Mouse (Mus musculus) intestine, embryonic 15.5 days (tissue): ENCODE data around the gene Pknox2. TPM values are rescaled to one million over a fixed set of nuclear protein-coding genes. Genes with fewer than 3 reads are reported as not detected.
A peak's percentile ranks its signal among the peaks of the same experiment; 100 is the strongest.

Experiments
- ATAC-seq: fragments of 200-750 bp; cut with Nextera tagmentation; 2 replicates; pipeline ENCODE4 v1.8.0; 2017; ENCODE audit warnings: moderate TSS enrichment, moderate library complexity
- H3K27ac ChIP-seq: fragments of 300-500 bp; sonication (generic); 2 replicates; pipeline ENCODE4 v1.5.1; 2015; ENCODE audit warnings: mild to moderate bottlenecking, inconsistent platforms
- H3K27me3 ChIP-seq: fragments of 300-500 bp; sonication (generic); replicated peaks from 2 replicates; pipeline ENCODE4 v1.6.1; 2015; ENCODE audit warnings: inconsistent platforms
- H3K36me3 ChIP-seq: fragments of 300-500 bp; sonication (generic); 2 replicates; pipeline ENCODE4 v1.6.1; 2015; ENCODE audit warnings: inconsistent platforms
- H3K4me1 ChIP-seq: fragments of 300-500 bp; sonication (generic); replicated peaks from 2 replicates; pipeline ENCODE4 v1.6.1; 2015; ENCODE audit warnings: inconsistent platforms
- H3K4me2 ChIP-seq: fragments of 300-500 bp; sonication (generic); replicated peaks from 2 replicates; pipeline ENCODE4 v1.6.1; 2015; ENCODE audit warnings: mild to moderate bottlenecking, inconsistent platforms
- H3K4me3 ChIP-seq: fragments of 300-500 bp; sonication (generic); replicated peaks from 2 replicates; pipeline ENCODE4 v1.5.1; 2015; ENCODE audit warnings: inconsistent platforms
- H3K9ac ChIP-seq: fragments of 300-500 bp; sonication (generic); 2 replicates; pipeline ENCODE4 v1.6.1; 2015; ENCODE audit warnings: inconsistent platforms
- H3K9me3 ChIP-seq: fragments of 300-500 bp; sonication (generic); 2 replicates; pipeline ENCODE4 v1.6.1; 2016; ENCODE audit warnings: inconsistent platforms
- WGBS: fragments of 180-500 bp; shearing (Covaris S2); methylation state at CpG from one replicate; pipeline ENCODE4 v1.1.7; 2015; 5-methylcytosine and 5-hydroxymethylcytosine counted together
- polyA plus RNA-seq: library from polyadenylated mRNA; unstranded; fragments of >200 nt; fragmentation: Nextera tagmentation; extraction: Ambion mirVana; gene quantifications from 2 replicates; pipeline ENCODE4 v1.2.1, GENCODE M21; 2015

Gene Pknox2
- polyA plus RNA-seq, 1 experiment from 2014 or later: 8.2 TPM

- H3K4me1 ChIP-seq: no peaks in the 10 kb centered on the region
- no peak for ATAC-seq
- H3K4me2 ChIP-seq: no peak overlapping the region
- no peak overlapping the region for H3K27ac ChIP-seq
- H3K4me3 ChIP-seq: no peak overlapping the region
- no peaks in the 10 kb centered on the region for H3K9me3 ChIP-seq
- H3K27me3 ChIP-seq: no peaks in the 10 kb centered on the region
- no peak overlapping the region for H3K9ac ChIP-seq
- WGBS: 90% methylated on average over 4 of the region's 4 CpGs
- no peaks in the 10 kb centered on the region for H3K36me3 ChIP-seq
These were observed 246.7 kb downstream of the Pknox2 start for GRCm38 (mm10) chr9:36900464-36900863.

DNA sequence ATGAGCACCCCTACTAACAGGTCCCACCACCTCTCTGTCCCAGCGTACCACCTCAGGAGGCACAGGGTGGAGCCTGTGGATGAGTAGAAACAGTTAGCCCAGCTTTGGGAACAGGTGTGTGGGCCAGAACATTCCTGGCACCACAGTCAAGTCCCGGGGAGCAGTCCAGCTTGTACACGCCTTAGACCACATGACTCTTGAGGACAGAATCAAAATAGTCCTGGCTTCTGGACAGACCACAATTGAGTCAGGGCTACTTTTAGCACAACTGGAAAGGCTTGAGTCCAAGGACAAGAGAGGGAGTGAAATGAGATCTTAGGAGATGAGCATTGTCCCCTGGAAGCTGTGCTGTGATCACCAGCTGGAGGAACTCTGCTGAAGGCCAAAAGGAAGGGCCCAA lies 248.6 kb downstream of the Pknox2 start:
- Histone ChIP-seq H3K27ac (no peak overlapping the region), H3K4me1 (no peaks in the 10 kb centered on the region), H3K9ac (no peak overlapping the region), H3K4me3 (no peak overlapping the region), H3K36me3 (no peaks in the 10 kb centered on the region), H3K9me3 (no peaks in the 10 kb centered on the region), H3K4me2 (no peak overlapping the region), H3K27me3 (no peaks in the 10 kb centered on the region)
- no peak for ATAC-seq
- WGBS: 97% methylated on average over 3 of the region's 3 CpGs

GRCm38 (mm10) chr9:36895009-36895693 lies 252.1 kb downstream of the Pknox2 start:
- 72% methylated on average over 8 of the region's 8 CpGs for WGBS
- Histone ChIP-seq H3K36me3 (no peaks in the 10 kb centered on the region), H3K4me1 (no peaks in the 10 kb centered on the region), H3K9me3 (no peaks in the 10 kb centered on the region), H3K9ac (no peak overlapping the region), H3K27ac (no peak overlapping the region), H3K4me2 (no peak overlapping the region), H3K27me3 (no peaks in the 10 kb centered on the region), H3K4me3 (no peak overlapping the region)
- peak; percentile 56; the same call in 1 of the 2 replicates for ATAC-seq

GRCm38 (mm10) chr9:36894242-36894641 lies 253.0 kb downstream of the Pknox2 start:
- no peak for ATAC-seq
- WGBS: 88% methylated on average over 7 of the region's 7 CpGs
- Histone ChIP-seq H3K27ac (no peak overlapping the region), H3K27me3 (no peaks in the 10 kb centered on the region), H3K4me3 (no peak overlapping the region), H3K9ac (no peak overlapping the region), H3K4me2 (no peak overlapping the region), H3K4me1 (no peaks in the 10 kb centered on the region), H3K36me3 (no peaks in the 10 kb centered on the region), H3K9me3 (no peaks in the 10 kb centered on the region)

DNA sequence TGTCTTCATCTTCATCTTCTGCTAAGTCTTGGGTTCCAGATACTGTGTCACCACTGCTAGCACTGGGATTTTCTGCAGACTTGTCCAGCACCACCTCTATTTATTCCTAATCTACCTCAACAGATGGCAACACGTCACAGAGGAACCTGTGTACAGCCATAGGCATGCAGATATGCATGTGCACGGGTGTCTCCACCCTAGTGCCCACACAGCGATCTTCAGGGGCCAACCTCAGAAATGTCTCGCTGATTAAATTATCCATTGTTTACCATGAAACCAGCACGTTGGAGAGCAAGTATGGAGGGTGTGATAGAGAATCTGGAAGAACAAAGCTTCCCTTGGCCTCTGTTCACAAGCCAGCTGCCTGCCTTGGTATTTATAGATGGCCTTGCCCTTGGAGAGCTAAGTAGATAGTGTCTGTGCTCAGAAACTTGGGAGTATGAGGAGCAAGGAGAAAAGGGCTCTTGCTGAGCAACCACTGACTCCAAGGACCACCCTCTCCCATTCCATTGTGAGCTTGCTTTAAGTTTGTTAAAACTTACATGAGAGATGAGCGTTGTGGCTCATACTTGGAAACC lies 253.7 kb downstream of the Pknox2 start:
- no peaks in the 10 kb centered on the region for H3K27me3 ChIP-seq
- no peak for ATAC-seq
- WGBS: 67% methylated on average over 6 of the region's 6 CpGs

DNA sequence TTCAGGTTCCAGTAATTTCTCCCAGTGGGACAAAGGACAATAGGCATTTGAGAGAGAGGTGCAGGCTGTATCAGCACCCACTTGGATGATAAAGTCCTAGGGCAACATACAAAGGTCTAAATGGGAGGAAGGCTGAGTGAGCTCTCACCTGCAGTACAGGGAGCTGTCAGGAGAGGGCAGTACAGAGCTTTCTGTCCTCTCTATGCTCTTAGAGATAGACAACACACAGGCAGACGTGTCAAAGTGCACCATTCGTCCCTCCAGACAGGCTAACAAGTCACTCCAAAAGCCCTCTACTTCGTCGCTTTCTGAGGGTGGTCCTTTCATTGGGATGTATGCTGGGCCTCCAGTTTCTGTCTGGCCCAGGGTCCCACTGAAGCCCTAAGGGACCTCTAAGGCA lies 256.7 kb downstream of the Pknox2 start:
- no peak for ATAC-seq
- H3K27me3 ChIP-seq: no peaks in the 10 kb centered on the region

More for the DNA sequence above, 253.7 kb downstream of the Pknox2 start:
- Histone ChIP-seq H3K4me1 (no peaks in the 10 kb centered on the region), H3K9ac (no peak overlapping the region), H3K36me3 (no peaks in the 10 kb centered on the region), H3K9me3 (no peaks in the 10 kb centered on the region), H3K27ac (no peak overlapping the region), H3K4me3 (no peak overlapping the region), H3K4me2 (no peak overlapping the region)

DNA sequence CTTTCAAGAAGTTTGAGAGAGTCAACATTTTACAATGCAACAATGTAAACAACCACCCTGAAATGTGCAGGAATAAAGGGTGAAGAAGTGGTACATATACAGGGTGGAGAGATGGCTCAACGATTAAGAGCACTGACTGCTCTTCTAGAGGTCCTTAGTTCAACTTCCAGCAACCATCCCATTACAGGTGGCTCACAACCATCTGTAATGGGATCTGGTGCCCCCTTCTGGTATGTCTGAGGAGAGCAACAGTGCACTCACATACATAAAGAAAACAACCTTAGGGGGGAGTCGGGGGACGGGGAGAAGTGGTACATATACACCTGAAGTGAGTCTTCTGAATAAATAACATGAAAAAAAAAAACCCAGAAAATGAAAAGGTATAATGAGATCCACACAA lies 262.0 kb downstream of the Pknox2 start:
- Histone ChIP-seq H3K27ac (no peak overlapping the region), H3K4me2 (no peak overlapping the region), H3K4me3 (no peak overlapping the region), H3K4me1 (no peaks in the 10 kb centered on the region), H3K36me3 (no peaks in the 10 kb centered on the region), H3K9me3 (no peaks in the 10 kb centered on the region), H3K27me3 (no peaks in the 10 kb centered on the region), H3K9ac (no peak overlapping the region)
- no peak for ATAC-seq
- 71% methylated on average over 3 of the region's 3 CpGs for WGBS

More for the DNA sequence above, 256.7 kb downstream of the Pknox2 start:
- no peak overlapping the region for H3K27ac ChIP-seq
- no peaks in the 10 kb centered on the region for H3K4me1 ChIP-seq
- no peak overlapping the region for H3K4me3 ChIP-seq
- no peak overlapping the region for H3K9ac ChIP-seq
- H3K36me3 ChIP-seq: no peaks in the 10 kb centered on the region
- WGBS: 31% methylated on average over 4 of the region's 4 CpGs
- no peaks in the 10 kb centered on the region for H3K9me3 ChIP-seq
- no peak overlapping the region for H3K4me2 ChIP-seq

- Histone ChIP-seq H3K4me2 (no peak overlapping the region), H3K9ac (no peak overlapping the region), H3K36me3 (no peaks in the 10 kb centered on the region), H3K9me3 (no peaks in the 10 kb centered on the region), H3K27ac (no peak overlapping the region), H3K4me3 (no peak overlapping the region), H3K4me1 (no peaks in the 10 kb centered on the region), H3K27me3 (no peaks in the 10 kb centered on the region)
- WGBS: 57% methylated on average over 3 of the region's 3 CpGs
- ATAC-seq: no peak
These were observed 263.6 kb downstream of the Pknox2 start for GRCm38 (mm10) chr9:36883569-36883968.

GRCm38 (mm10) chr9:36882034-36882745 lies 265.0 kb downstream of the Pknox2 start:
- no peak for ATAC-seq
- 49% methylated on average over 8 of the region's 8 CpGs for WGBS
- H3K4me2 ChIP-seq: no peak overlapping the region
- H3K27ac ChIP-seq: no peak overlapping the region
- H3K4me1 ChIP-seq: no peaks in the 10 kb centered on the region
- no peaks in the 10 kb centered on the region for H3K9me3 ChIP-seq
- no peaks in the 10 kb centered on the region for H3K27me3 ChIP-seq
- no peak overlapping the region for H3K4me3 ChIP-seq
- H3K9ac ChIP-seq: no peak overlapping the region
- no peaks in the 10 kb centered on the region for H3K36me3 ChIP-seq

DNA sequence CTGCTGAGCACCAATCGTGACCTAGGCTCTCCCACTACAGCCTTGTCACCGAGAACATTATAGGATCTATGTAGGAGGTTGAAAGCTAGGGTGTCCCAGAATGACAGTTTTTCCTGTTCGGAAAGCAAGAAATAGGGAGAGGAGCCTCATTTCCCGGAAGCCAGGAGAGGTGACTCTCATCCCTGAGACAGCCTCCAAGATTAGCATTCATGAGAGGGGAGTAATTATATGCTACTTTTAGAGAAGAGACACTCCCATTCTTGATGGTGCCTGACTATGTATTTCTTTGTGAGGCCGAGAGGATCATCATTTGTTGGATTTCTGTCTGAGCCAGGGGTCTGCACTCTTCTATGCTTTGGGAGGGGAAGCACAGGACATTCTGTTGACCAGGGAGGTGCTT lies 265.6 kb downstream of the Pknox2 start:
- WGBS: 77% methylated on average over 5 of the region's 5 CpGs
- ATAC-seq: no peak
- no peaks in the 10 kb centered on the region for H3K27me3 ChIP-seq

DNA sequence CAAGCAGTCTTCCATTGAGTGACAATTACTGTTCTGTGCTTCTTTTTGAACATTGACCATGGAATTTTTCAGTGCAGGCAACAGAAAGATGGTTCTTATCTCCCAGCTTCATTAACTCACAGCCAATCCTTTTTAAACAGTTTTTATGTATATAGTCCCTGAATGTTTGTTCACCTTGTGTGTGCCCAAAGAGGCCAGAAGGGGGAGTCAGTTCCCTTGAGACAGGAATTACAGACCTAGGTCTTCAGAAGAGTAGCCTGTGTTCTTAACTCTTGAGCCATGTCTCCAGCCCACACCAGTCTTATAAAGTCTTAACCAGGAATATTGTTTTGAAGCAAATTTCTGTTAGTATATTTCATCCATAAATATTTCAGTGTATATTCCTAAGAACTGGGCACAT lies 270.4 kb downstream of the Pknox2 start:
- Histone ChIP-seq H3K9me3 (no peaks in the 10 kb centered on the region), H3K9ac (no peak overlapping the region), H3K27ac (no peak overlapping the region), H3K36me3 (no peaks in the 10 kb centered on the region), H3K4me1 (no peaks in the 10 kb centered on the region), H3K4me2 (no peak overlapping the region), H3K4me3 (no peak overlapping the region), H3K27me3 (no peaks in the 10 kb centered on the region)
- ATAC-seq: no peak

More for the DNA sequence above, 265.6 kb downstream of the Pknox2 start:
- H3K27ac ChIP-seq: no peak overlapping the region
- H3K4me2 ChIP-seq: no peak overlapping the region
- no peaks in the 10 kb centered on the region for H3K9me3 ChIP-seq
- H3K36me3 ChIP-seq: no peaks in the 10 kb centered on the region
- no peak overlapping the region for H3K9ac ChIP-seq
- no peak overlapping the region for H3K4me3 ChIP-seq
- no peaks in the 10 kb centered on the region for H3K4me1 ChIP-seq

- H3K27ac ChIP-seq: no peak overlapping the region
- H3K4me2 ChIP-seq: no peak overlapping the region
- H3K4me1 ChIP-seq: no peaks in the 10 kb centered on the region
- no peak overlapping the region for H3K9ac ChIP-seq
- 83% methylated on average over 5 of the region's 5 CpGs for WGBS
- H3K36me3 ChIP-seq: no peaks in the 10 kb centered on the region
- H3K9me3 ChIP-seq: no peaks in the 10 kb centered on the region
- H3K4me3 ChIP-seq: no peak overlapping the region
- H3K27me3 ChIP-seq: no peaks in the 10 kb centered on the region
- no peak for ATAC-seq
These were observed 270.9 kb downstream of the Pknox2 start for GRCm38 (mm10) chr9:36876313-36876712.

- H3K4me3 ChIP-seq: no peak overlapping the region
- no peak for ATAC-seq
- whole genome bisulfite sequencing: 74% methylated on average over 2 of the region's 2 CpGs
- H3K4me2 ChIP-seq: no peak overlapping the region
- no peak overlapping the region for H3K27ac ChIP-seq
- no peaks in the 10 kb centered on the region for H3K9me3 ChIP-seq
- H3K36me3 ChIP-seq: no peaks in the 10 kb centered on the region
- no peak overlapping the region for H3K9ac ChIP-seq
- no peaks in the 10 kb centered on the region for H3K27me3 ChIP-seq
- H3K4me1 ChIP-seq: no peaks in the 10 kb centered on the region
These were observed 273.4 kb downstream of the Pknox2 start for GRCm38 (mm10) chr9:36873796-36874195.
